Mouse (Mus musculus) stomach, postnatal 0 days (tissue): ENCODE data around the gene Mccc2.

Experiments used
- CTCF ChIP-seq: IDR thresholded peaks from 2 replicates; pipeline ENCODE4 v1.5.1; 2016; ENCODE audit warnings: antibody characterized with exemption, low read depth, mild to moderate bottlenecking, moderate library complexity
- EP300 ChIP-seq: optimal IDR thresholded peaks from 2 replicates; pipeline ENCODE3; 2016; ENCODE audit warnings: antibody characterized with exemption

DNA sequence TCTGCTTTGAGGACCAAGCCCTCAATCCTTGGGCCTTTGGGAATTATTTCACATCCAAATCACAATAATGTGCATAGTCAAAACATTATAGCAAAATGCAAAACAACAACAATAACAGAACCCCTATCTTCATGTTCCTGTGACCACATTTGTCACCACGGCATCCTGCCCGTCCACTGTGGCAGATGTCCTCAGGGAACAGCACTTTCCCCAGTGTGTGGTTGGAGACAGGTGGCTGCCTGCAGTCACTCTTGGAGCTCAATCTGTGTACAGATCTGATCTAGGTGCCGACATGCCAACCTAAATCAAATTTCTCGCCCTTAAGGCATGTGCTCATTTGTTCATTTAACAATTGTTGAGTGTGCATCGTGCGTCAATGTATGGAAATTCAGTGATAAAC lies 83.9 kb downstream of the Mccc2 start:
- TF ChIP-seq CTCF (no peak), EP300 (no peak)
